Mouse (Mus musculus) megakaryocyte-erythroid progenitor cell, adult 5-6 weeks (primary cell): ENCODE data around the gene Cenpj. TPM values are rescaled to one million over a fixed set of nuclear protein-coding genes. Genes with fewer than 3 reads are reported as not detected.

ENCODE experiments used
- ATAC-seq: replicated peaks from 2 replicates; pipeline ENCODE4 v1.8.0; 2016; ENCODE audit warnings: mild to moderate bottlenecking, inconsistent platforms; ENCODE audit not compliant: severe bottlenecking, poor library complexity, low FRiP score, low TSS enrichment
- total RNA-seq, 2 experiments: library from RNA; stranded (forward) in 1 of 2; stranded (reverse) in 1 of 2; fragments of 200-1000, 215-1000 nt in 1 of 2; fragments of >200 nt in 1 of 2; fragmentation: Nextera tagmentation in 1 of 2; gene quantifications; 2 replicates each; pipeline ENCODE4 v1.2.3; 2014 to 2017

Cenpj gene
- total RNA-seq, 2 experiments from 2014 or later = 11.7 to 12.3 TPM

- no peak for ATAC-seq
Observed at GRCm38 (mm10) chr14:56553331-56553730, 21.9 kb downstream of the Cenpj start.

DNA sequence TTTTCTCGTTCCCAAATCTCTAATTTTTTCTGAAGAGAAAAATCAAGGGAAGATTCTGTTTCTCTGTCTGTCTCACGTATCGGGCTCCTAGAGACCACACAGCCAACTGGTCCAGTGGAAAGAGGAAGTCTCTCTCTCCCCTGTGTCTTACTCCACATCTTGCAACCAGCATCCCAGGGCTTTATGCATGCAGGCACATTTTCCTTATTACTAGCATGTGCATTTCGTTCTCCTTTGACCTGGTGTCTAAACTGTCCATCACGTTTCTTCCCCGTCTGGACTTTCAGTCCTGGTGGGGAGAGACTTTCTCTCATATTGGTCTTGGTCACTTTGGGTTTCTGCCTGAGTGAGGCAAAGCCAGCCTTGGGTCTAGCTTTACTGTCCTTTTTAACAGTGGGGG lies 22.3 kb downstream of the Cenpj start:
- no peak for ATAC-seq

DNA sequence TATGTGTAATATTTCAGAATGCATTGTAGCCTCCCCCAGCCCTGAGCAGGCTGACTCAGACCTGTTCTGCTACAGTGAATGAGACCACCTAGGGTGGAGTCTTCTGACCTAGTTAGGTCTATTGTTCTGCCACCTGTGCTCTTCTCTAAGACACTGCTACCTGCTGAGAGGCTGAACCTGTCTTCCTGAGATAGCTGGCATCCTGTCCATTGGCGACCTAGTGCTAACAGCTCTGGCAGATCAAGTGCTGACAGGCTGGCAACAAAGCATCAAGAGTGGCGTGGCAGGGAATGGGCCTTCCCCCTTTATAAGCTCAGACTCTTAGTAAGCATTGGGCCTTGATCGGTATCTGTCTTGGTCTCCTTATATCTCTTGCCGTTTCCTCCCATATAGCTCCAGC lies 24.3 kb downstream of the Cenpj start:
- no peak for ATAC-seq

DNA sequence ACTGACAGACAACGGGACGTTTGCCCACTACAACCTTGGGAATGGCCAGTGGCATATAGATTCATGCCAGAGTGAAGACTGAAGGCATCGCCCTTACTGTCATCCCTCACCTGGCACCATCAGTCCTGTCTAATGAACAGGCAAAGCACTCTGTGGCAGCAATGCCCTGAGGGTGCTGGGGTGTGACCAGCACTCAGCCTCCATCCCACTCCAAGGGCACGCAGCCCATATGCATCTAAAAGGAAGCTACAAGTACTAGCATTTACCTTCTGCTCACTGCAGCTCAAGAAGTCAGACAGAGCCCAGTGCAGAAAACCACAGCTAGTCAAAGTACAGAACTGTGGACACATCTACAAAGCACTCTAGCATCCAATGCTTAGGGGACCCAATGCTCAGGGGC lies 29.7 kb downstream of the Cenpj start:
- ATAC-seq = no peak

GRCm38 (mm10) chr14:56544946-56545345 lies 30.3 kb downstream of the Cenpj start:
- no peak for ATAC-seq

- ATAC-seq = no peak
Observed at GRCm38 (mm10) chr14:56530788-56531187, 44.4 kb downstream of the Cenpj start.

GRCm38 (mm10) chr14:56514775-56515174 lies 60.5 kb downstream of the Cenpj start:
- no peak for ATAC-seq

- peak; percentile 71; the same call in 1 of the 2 replicates for ATAC-seq
Observed at GRCm38 (mm10) chr14:56512084-56512483, 63.1 kb downstream of the Cenpj start.

DNA sequence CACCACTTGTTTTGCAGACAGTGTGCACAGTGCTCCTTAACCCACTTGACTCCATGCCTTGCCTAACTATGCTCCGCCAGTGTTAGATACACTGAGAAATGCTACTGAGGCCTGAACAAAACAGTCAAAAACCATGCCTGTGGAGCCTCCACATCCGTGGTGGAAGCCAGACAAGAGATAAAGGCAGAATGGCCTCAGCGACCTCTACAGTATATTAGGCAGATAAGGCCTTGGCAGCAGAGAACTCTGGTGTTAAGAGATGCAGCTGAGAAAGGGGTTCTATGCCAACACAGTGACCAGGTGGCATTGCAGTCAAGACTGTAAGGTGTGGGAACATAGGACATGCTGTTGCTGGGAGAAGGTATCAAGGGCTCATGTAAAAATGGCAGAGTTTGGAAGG lies 68.5 kb downstream of the Cenpj start:
- ATAC-seq = peak; percentile 87

- no peak for ATAC-seq
Observed at GRCm38 (mm10) chr14:56502407-56502806, 72.8 kb downstream of the Cenpj start.

GRCm38 (mm10) chr14:56489806-56490205 lies 85.4 kb downstream of the Cenpj start:
- no peak for ATAC-seq

Other genes starting within 250 kb of the Cenpj start
- gene Atp12a, start 210.4 kb downstream of the Cenpj start, total RNA-seq (2014; fragmentation: Nextera tagmentation) = not detected in 2 replicates
- not detected in 2 replicates for gene Atp12a, start 210.4 kb downstream of the Cenpj start, total RNA-seq (2017)
- gene Rnf17, start 172.8 kb downstream of the Cenpj start, total RNA-seq (2014; fragmentation: Nextera tagmentation) = 19.2 and 19.5 TPM in 2 replicates
- 2.8 and 5.8 TPM in 2 replicates for gene Rnf17, start 172.8 kb downstream of the Cenpj start, total RNA-seq (2017)
- 11.4 and 23.6 TPM in 2 replicates for gene Parp4, start 194 bp upstream of the Cenpj start, total RNA-seq (2014; fragmentation: Nextera tagmentation)
- 2.8 and 6.3 TPM in 2 replicates for gene Parp4, start 194 bp upstream of the Cenpj start, total RNA-seq (2017)
- 27.6 and 34.2 TPM in 2 replicates for gene Mphosph8, start 92.8 kb upstream of the Cenpj start, total RNA-seq (2014; fragmentation: Nextera tagmentation)
- 34.1 and 34.7 TPM in 2 replicates for gene Mphosph8, start 92.8 kb upstream of the Cenpj start, total RNA-seq (2017)
- 74.0 and 114 TPM in 2 replicates for gene Pspc1, start 202.9 kb upstream of the Cenpj start, total RNA-seq (2014; fragmentation: Nextera tagmentation)
- gene Pspc1, start 202.9 kb upstream of the Cenpj start, total RNA-seq (2017) = 157 and 211 TPM in 2 replicates
- gene Zmym5, start 236.3 kb upstream of the Cenpj start, total RNA-seq (2014; fragmentation: Nextera tagmentation) = 30.1 and 31.3 TPM in 2 replicates
- 24.9 and 41.6 TPM in 2 replicates for gene Zmym5, start 236.3 kb upstream of the Cenpj start, total RNA-seq (2017)